Mouse (Mus musculus) liver, embryonic 14.5 days (tissue): Measurements from ENCODE around the gene Ino80b.

Source experiments
- CTCF ChIP-seq: IDR thresholded peaks from 2 replicates; pipeline ENCODE4 v1.5.1; 2016; ENCODE audit warnings: antibody characterized with exemption, low read depth, control low read depth
- EP300 ChIP-seq: IDR thresholded peaks from 2 replicates; pipeline ENCODE4 v1.6.1; 2016; ENCODE audit warnings: antibody characterized with exemption, low read depth

DNA sequence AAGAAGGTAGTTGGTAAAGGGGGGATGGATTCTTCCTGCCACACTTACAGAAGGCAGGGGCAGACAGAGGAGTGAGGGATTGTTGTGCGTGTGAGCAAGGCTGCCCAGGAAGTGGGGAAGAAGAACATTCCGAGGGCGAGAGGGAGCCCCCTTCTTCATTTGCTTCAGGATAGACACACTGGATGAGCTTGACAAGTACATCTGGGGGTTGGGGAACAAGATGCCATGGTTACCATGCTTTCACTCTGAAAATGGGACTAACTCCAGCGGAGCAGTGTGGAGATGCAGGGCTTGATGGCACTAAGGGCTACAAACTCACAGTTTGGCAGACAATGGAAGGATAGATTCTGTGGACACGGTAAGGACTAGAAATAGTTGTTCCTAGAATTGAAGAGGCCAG, 45.8 kb upstream of the Ino80b start:
- TF ChIP-seq CTCF (no peak), EP300 (no peak)
